Mouse (Mus musculus): ENCODE results near the gene Slc27a1.

Gene Slc27a1

GRCm38 (mm10) chr8:71625088-71625487 lies 56.4 kb downstream of the Slc27a1 start:
- no peak for DNase-seq (ENCODE audit: low spot score)

GRCm38 (mm10) chr8:71626753-71627152 lies 58.1 kb downstream of the Slc27a1 start:
- no peak for DNase-seq (ENCODE audit: low spot score)

GRCm38 (mm10) chr8:71627265-71628099 lies 58.8 kb downstream of the Slc27a1 start:
- DNase-seq (ENCODE audit: low spot score) = no peak

DNA sequence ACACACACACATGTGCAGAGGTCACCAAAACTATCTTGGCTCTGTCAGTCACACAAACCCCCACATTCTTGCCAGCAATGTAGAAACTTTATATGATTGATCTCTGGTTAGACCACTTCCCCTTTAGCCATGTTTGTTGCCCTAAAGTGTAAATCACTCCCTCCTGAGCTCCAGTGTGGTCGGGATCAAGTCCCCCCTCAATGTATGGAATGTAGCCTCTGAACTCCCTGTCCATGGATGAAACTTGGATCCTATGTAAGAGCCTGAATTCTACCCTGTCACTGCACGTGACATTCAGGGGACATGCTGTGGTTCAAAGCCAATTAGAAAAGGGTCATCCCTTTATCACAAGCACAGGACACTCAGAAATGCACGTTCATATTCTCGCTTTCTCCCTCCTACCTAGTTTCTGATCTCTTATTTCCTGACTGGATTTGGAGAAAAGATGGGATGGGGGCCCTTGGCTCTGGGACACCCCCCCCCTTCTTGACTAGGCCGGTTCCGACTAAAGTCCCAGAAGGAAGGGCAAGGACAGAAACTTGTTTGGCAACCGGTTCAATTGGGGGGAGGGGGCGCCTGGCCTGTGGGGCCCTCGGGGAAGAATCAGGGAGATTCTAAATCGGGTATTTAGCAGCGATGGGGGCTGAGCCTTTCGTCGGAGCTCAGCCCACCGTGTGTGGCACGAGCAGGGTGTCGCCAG lies 59.9 kb downstream of the Slc27a1 start:
- no peak for DNase-seq (ENCODE audit: low spot score)

DNA sequence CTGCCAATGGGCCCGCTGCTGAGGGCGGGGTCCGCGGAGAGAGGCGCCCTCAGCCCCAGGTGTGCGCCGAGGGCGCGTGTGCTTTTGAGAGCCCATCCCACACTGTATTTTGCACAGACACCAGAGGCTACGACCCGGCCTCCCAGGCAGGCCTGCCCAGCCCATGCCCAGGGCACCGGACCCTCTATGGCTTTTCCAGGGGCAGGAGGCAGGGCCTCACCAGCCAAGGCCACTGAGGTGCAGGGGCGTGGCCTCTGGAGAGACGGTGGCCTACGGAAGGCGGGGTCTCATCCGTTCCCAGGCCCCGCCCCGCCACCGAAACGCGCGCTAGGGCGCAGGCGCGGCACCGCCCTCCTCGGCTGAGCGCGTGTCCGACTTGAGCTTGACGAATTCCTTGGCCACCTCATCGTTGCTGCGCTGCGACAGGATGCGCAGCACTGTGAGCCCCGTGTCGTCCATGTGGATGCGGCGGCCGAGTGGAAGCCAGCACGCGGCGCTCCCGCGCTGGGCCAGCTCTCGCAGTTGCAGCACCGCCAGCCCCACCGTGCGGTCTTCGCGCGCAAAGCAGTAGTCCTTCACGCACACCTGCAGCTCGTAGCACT lies 60.5 kb downstream of the Slc27a1 start:
- DNase-seq (ENCODE audit: low spot score) = peak; percentile 96

DNA sequence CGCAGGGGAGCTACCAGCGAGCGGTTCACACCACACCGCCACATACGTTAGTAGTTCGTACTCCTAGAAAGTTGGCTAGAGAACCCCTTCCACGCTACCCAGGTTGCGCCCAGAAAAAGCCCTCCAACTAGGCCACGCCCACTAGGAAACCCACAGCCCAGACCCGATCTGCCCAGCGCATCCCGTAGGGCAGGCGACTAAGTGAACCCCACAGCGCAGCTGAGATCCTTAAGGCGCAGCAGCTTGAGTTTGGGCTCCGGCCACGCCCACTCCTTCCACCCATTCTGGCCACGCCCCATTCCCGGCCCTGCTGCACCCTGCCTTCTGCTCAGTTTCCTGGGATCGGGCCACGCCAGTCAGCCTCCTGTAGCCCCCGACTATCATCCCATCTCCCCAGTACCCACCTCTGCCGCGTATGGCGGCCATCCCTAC lies 61.1 kb downstream of the Slc27a1 start:
- DNase-seq (ENCODE audit: low spot score) = peak; percentile 62

GRCm38 (mm10) chr8:71630761-71631160 lies 62.1 kb downstream of the Slc27a1 start:
- DNase-seq (ENCODE audit: low spot score) = no peak

DNA sequence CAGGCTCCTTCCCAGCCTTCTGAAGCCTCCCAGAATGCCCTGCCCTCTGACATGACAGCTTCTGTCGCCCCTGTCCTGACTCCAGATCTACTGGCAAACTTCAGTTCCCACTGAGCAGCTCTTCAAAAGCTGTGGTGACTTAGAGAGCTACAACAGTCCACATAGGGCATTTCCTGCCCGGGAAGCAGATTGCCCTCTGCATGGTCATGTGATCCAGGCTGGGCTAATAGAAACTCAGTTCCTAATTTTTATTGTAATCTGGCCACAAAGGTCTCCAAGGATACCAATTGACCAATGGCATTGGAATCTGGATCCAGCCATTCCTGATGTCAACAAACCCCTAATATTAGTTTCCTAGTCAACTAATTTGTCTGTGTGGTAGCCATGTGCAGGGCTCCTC lies 63.2 kb downstream of the Slc27a1 start:
- DNase-seq (ENCODE audit: low spot score) = no peak

- DNase-seq (ENCODE audit: low spot score) = peak; percentile 57
Measured at GRCm38 (mm10) chr8:71633164-71633563, 64.5 kb downstream of the Slc27a1 start.

GRCm38 (mm10) chr8:71633981-71634667 lies 65.4 kb downstream of the Slc27a1 start:
- peak; percentile 48 for DNase-seq (ENCODE audit: low spot score)

All from urinary bladder, postnatal 25 days (tissue).